Mouse (Mus musculus) ES-CJ7 (cell line): ENCODE measurements at regions not wholly inside any gene's neighbourhood (a gene's known extent, or its start where the extent isn't known, plus 50 kb on each side); places are given as distances from the start of the nearest gene placed in this dataset.
"Not testable (repeated sequence)": the region's sequence is repeated elsewhere in the genome, so short reads cannot be mapped to it uniquely, and the experiment has no call there.

Experiments used
- DNase-seq: peaks from one replicate; pipeline ENCODE4 v3.0.0; 2011; ENCODE audit warnings: low read depth, low spot score

DNA sequence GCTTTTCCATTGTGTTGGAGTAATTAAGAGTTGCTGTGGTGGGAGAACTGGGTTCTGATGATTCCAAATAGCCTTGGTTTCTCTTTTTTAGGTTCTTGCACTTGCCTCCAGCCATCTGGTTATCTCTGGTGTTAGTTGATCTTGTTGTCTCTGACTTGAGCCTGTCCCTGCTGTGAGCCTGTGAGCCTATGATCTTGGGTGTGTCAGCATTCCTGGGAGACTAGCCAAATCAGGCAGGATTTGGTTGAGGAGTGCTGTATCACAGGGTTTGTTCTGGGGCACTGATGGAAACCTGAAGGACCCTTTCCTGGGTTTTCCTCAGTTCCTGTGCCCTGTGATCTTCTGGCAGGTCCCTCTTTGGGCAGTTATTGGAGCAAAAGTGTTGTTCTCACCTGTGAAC is 406.8 kb upstream of the Ppp6c start:
- DNase-seq: peak; percentile 58

- peak; percentile 86 for DNase-seq
Observed at GRCm38 (mm10) chr2:39614221-39614620, 388.0 kb upstream of the Ppp6c start.

- DNase-seq: no peak
Observed at GRCm38 (mm10) chr2:39612809-39613208, 386.6 kb upstream of the Ppp6c start.

DNA sequence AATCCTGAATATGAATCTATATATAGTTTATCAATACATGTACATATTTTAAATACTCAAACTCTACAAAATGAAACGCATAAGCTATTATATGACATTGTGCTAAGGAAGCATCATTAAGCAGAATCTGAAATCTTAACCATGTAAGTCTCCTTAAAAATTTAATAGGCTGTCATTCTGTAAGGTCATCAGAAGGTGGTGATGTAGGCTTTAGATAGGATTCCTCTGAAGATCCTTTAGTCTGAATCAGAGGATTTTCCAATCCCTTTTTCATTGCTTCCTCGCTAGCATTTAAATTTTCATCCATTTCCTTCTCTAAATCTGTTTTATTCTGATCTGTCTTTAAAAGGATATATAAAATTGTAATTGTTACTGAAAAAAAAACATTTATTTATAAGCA is 386.0 kb upstream of the Ppp6c start:
- DNase-seq: no peak

- no peak for DNase-seq
Observed at GRCm38 (mm10) chr2:39602256-39602655, 376.0 kb upstream of the Ppp6c start.

DNA sequence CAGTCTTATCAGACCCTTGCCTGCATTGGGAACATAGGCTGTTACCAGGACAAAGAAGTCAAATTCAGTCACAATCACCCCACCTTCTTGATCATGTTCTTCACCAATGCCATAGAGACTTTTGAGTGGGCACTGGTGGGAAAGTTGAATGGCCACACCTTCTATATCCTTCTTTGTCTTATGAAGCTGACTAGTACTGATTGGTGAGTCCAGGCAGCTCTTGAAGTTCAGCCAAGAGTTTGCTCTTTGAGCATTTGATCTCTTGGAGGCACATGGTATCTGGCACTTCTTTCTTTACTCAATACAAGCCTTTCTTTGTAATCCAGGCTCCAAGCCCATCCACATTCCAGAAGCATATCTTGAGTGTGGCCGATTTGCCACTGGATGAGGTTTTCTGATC is 331.9 kb upstream of the Ppp6c start:
- DNase-seq: no peak

DNA sequence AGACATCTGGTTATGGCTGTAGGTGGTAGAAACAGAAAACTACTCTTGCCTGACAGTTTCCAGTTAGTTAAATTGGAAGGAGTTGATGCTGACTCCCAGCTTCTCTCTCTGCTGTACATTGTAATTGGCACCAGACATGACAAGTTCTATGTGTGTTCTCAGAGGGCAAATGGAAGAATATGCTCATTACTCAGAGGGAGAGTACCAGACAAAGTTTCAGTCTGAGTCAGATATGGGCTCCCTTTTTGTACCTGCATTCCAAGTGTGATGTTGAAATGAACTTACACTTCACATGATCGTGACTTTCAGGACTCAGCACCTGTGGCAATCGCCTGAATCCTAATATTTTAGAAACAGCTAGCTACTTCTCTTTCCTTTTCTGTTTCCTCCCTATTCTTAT is 281.7 kb upstream of the Ppp6c start:
- no peak for DNase-seq

DNA sequence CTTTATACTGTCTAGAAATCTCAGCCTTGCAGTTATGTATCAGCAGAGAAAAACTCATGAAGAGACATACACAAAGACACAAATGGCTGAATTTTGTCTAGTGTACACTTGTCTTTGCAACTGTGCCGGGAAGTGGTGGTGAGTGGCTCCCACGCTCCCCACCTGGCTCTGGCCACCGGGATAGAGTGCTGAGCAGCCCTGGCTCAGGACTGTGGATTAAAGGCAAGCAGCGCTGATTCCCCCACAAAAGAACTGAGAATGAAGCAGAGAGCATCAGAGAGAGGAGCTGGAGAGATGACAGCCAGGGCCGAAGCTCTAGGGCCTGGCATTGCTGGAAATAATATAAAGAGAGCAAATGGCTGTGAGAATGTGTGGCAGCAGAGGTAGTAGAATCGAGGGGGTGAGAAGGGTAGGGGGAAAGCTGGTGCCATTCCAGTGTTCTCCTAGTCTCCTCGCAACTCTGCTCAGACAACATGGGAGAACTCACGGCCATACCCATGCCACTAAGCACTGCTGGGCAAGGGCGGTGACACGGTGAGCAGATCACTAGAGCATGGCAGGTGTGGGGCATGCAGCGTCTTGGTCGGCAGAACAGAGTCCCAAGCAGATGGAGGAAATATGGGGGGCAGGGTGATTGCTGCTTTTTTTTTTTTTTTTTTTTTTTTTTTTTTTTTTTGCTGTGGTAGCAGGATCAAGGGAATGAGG is 257.1 kb upstream of the Ppp6c start:
- DNase-seq: peak; percentile 6

DNA sequence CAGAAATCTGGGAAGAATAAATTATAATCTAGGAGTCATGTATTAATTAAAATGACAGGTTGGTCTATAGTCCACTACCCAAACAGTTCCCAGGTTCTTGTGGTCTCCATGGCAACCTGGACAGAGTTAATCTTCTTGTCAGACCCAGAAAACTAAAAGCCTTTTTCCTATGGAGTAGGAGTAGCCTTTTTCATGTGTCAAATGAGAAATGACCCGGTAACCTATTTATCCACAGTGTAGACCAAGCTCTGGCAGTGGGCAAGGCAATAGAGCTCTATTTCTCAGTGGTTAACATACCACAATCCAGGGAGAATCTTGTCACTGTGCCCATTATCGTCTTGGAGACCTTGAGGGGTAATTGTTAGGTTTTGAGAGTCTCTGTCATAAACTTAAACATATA is 256.4 kb upstream of the Ppp6c start:
- DNase-seq: no peak

GRCm38 (mm10) chr2:39480236-39480635 is 254.0 kb upstream of the Ppp6c start:
- peak; percentile 72 for DNase-seq

DNA sequence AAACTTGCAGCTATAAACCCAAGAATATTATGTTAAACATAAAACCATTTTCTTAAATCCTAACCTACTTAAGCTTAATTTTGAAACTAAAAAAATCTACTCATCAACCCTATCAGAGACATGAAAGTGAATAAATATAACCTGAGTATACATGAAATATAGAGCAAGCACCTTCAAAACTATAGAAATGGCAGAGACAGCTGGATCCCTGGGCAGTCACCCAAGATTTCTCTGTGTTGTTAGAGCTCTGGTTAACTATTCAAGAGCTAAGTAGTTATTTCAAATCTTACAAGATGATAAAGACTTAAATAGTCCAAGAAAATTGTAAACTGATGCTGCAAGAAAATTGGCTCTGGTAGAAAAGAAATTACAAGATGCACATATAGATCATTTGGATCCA is 246.7 kb upstream of the Ppp6c start:
- not testable (repeated sequence) for DNase-seq
